Mouse (Mus musculus): ENCODE measurements around the gene Tmem145.

- TF ChIP-seq CTCF (IDR thresholded peaks at IDR 0.05; ENCODE audit: low read depth, low read length) (no peak), GATA1 (IDR thresholded peaks at IDR 0.05; ENCODE audit: borderline replicate concordance, low read length) (no peak), TAL1 (conservative IDR thresholded peaks at IDR 0.05; ENCODE audit: low read depth, low read length) (no peak)
Measured at GRCm38 (mm10) chr7:25269029-25269428, 36.9 kb upstream of the Tmem145 start.

All from G1E (cell line).